Mouse (Mus musculus) bone marrow, adult 2 months (tissue): Measurements from ENCODE around the gene Kcng1. TPM values are rescaled to one million over a fixed set of nuclear protein-coding genes. Genes with fewer than 3 reads are reported as not detected.

ENCODE experiments used
- H3K27ac ChIP-seq: fragments of 200-500 bp; 2 replicates; pipeline ENCODE4 v1.5.1; 2012; ENCODE audit warnings: low read depth, mild to moderate bottlenecking, control low read depth, inconsistent platforms, low read length; ENCODE audit not compliant: control insufficient read depth, poor library complexity, insufficient read depth
- H3K4me1 ChIP-seq: fragments of 200-500 bp; 2 replicates; pipeline ENCODE4 v1.6.1; 2011; ENCODE audit warnings: low read length; ENCODE audit not compliant: control insufficient read depth, insufficient read depth
- H3K4me3 ChIP-seq: fragments of 200-500 bp; replicated peaks from 2 replicates; pipeline ENCODE3; 2011; ENCODE audit warnings: mild to moderate bottlenecking, low read depth, low read length, control low read depth; ENCODE audit not compliant: control insufficient read depth
- CTCF ChIP-seq: fragments of 200-500 bp; IDR thresholded peaks from 2 replicates; pipeline ENCODE4 v1.5.1; 2011; ENCODE audit warnings: low read length, control low read depth; ENCODE audit not compliant: control insufficient read depth, insufficient read depth
- POLR2A ChIP-seq: fragments of 200-500 bp; IDR thresholded peaks from 2 replicates; pipeline ENCODE4 v1.6.1; 2011; ENCODE audit warnings: low read depth, mild to moderate bottlenecking, control low read depth, low read length, borderline replicate concordance; ENCODE audit not compliant: control insufficient read depth
- WGBS: fragments of 180-500 bp; shearing (Covaris S2); methylation state at CpG from one replicate; pipeline ENCODE4 v1.1.7; 2018; 5-methylcytosine and 5-hydroxymethylcytosine counted together
- polyA plus RNA-seq: library from polyadenylated mRNA; stranded (reverse); fragments of >200 nt; gene quantifications from 2 replicates; pipeline ENCODE4 v1.2.4, GENCODE M21; 2011; ENCODE audit warnings: low replicate concordance; ENCODE audit not compliant: missing spikeins, insufficient read depth, insufficient read length

The Kcng1 gene
- polyA plus RNA-seq, 1 experiment, result not detected

GRCm38 (mm10) chr2:168280729-168281581 is 581 bp downstream of the Kcng1 start:
- 2% methylated on average over 77 of the region's 82 CpGs for WGBS
- Histone ChIP-seq H3K4me3 (peak overlapping the region; percentile 34), H3K4me1 (no peaks in the 10 kb centered on the region), H3K27ac (no peak overlapping the region)
- no peak for TF ChIP-seq CTCF
- TF ChIP-seq POLR2A, result no peak

- 4% methylated on average over 11 of the region's 11 CpGs for WGBS
- Histone ChIP-seq H3K4me3 (no peak overlapping the region), H3K27ac (no peak overlapping the region), H3K4me1 (no peaks in the 10 kb centered on the region; the same call in 1 of the 2 replicates)
- peak; percentile 77 for TF ChIP-seq CTCF
- no peak for TF ChIP-seq POLR2A
These were observed 7.1 kb downstream of the Kcng1 start for GRCm38 (mm10) chr2:168274374-168274935.

- no peaks in the 10 kb centered on the region; the same call in 1 of the 2 replicates for H3K4me1 ChIP-seq
- peak overlapping the region; percentile 16 for H3K4me3 ChIP-seq
- TF ChIP-seq POLR2A (no peak), CTCF (no peak)
- 6% methylated on average over 9 of the region's 9 CpGs for WGBS
- H3K27ac ChIP-seq, result no peak overlapping the region
These were observed 8.1 kb downstream of the Kcng1 start for GRCm38 (mm10) chr2:168273387-168273786.

- TF ChIP-seq CTCF, result peak; percentile 34; the same call in 1 of the 2 replicates
- TF ChIP-seq POLR2A, result no peak
- Histone ChIP-seq H3K27ac (no peak overlapping the region), H3K4me3 (no peak overlapping the region), H3K4me1 (no peaks in the 10 kb centered on the region)
- 69% methylated on average over 7 of the region's 7 CpGs for WGBS
These were observed 13.5 kb downstream of the Kcng1 start for GRCm38 (mm10) chr2:168268033-168268432.

- no peaks in the 10 kb centered on the region for H3K4me1 ChIP-seq
These were observed 20.6 kb downstream of the Kcng1 start for GRCm38 (mm10) chr2:168260900-168261299.

GRCm38 (mm10) chr2:168260124-168260523 is 21.4 kb downstream of the Kcng1 start:
- TF ChIP-seq CTCF, result no peak
- WGBS, result 31% methylated on average over 3 of the region's 3 CpGs
- Histone ChIP-seq H3K4me3 (no peak overlapping the region), H3K4me1 (no peaks in the 10 kb centered on the region), H3K27ac (no peak overlapping the region)

More at GRCm38 (mm10) chr2:168260900-168261299, 20.6 kb downstream of the Kcng1 start:
- no peak overlapping the region for H3K27ac ChIP-seq
- no peak for TF ChIP-seq CTCF
- no peak for TF ChIP-seq POLR2A
- WGBS, result 85% methylated on average over 10 of the region's 10 CpGs
- no peak overlapping the region for H3K4me3 ChIP-seq

GRCm38 (mm10) chr2:168259046-168259445 is 22.5 kb downstream of the Kcng1 start:
- no peak overlapping the region for H3K4me3 ChIP-seq
- no peak for TF ChIP-seq POLR2A
- no peak for TF ChIP-seq CTCF
- no peak overlapping the region for H3K27ac ChIP-seq
- no peaks in the 10 kb centered on the region for H3K4me1 ChIP-seq
- WGBS, result 86% methylated on average over 8 of the region's 8 CpGs

- H3K4me1 ChIP-seq, result no peaks in the 10 kb centered on the region
- H3K27ac ChIP-seq, result no peak overlapping the region
- WGBS, result 38% methylated on average over 4 of the region's 4 CpGs
- no peak overlapping the region for H3K4me3 ChIP-seq
- TF ChIP-seq CTCF, result no peak
- TF ChIP-seq POLR2A, result no peak
These were observed 24.3 kb downstream of the Kcng1 start for GRCm38 (mm10) chr2:168257188-168257587.
